Mouse (Mus musculus) neutrophil, adult 5-6 weeks (primary cell): Measurements from ENCODE around the gene Micu1. TPM values are rescaled to one million over a fixed set of nuclear protein-coding genes. Genes with fewer than 3 reads are reported as not detected.

Experiments
- ATAC-seq: fragments of 151-379, 151-347 bp; 2 replicates; pipeline ENCODE4 v1.8.0; 2017; ENCODE audit warnings: mild to moderate bottlenecking, moderate TSS enrichment; ENCODE audit not compliant: insufficient number of reproducible peaks, poor library complexity, low FRiP score, severe bottlenecking; ENCODE audit errors: extremely low read depth
- total RNA-seq: library from RNA; stranded (forward); fragments of 200-1000 nt; gene quantifications from 2 replicates; pipeline ENCODE4 v1.2.3, GENCODE M21; 2017

Gene Micu1
- total RNA-seq, 1 experiment from 2014 or later, result 52.5 TPM

GRCm38 (mm10) chr10:59894251-59895160 lies 192.2 kb downstream of the Micu1 start:
- peak; percentile 33 for ATAC-seq

GRCm38 (mm10) chr10:59895460-59896186 lies 193.3 kb downstream of the Micu1 start:
- ATAC-seq, result no peak

- no peak for ATAC-seq
Observed at GRCm38 (mm10) chr10:59896211-59896610, 193.9 kb downstream of the Micu1 start.

GRCm38 (mm10) chr10:59896911-59897331 lies 194.6 kb downstream of the Micu1 start:
- no peak for ATAC-seq

GRCm38 (mm10) chr10:59897511-59897910 lies 195.2 kb downstream of the Micu1 start:
- no peak for ATAC-seq

- ATAC-seq, result no peak
Observed at GRCm38 (mm10) chr10:59898180-59898778, 196.0 kb downstream of the Micu1 start.

- no peak for ATAC-seq
Observed at GRCm38 (mm10) chr10:59898935-59899334, 196.7 kb downstream of the Micu1 start.

GRCm38 (mm10) chr10:59899341-59900173 lies 197.3 kb downstream of the Micu1 start:
- ATAC-seq, result peak; percentile 82

GRCm38 (mm10) chr10:59900174-59900435 lies 197.8 kb downstream of the Micu1 start:
- ATAC-seq, result no peak

GRCm38 (mm10) chr10:59900939-59901338 lies 198.7 kb downstream of the Micu1 start:
- ATAC-seq, result no peak

- ATAC-seq, result no peak
Observed at GRCm38 (mm10) chr10:59901463-59901862, 199.2 kb downstream of the Micu1 start.

GRCm38 (mm10) chr10:59901986-59902605 lies 199.8 kb downstream of the Micu1 start:
- no peak for ATAC-seq

- ATAC-seq, result no peak
Observed at GRCm38 (mm10) chr10:59902606-59902990, 200.3 kb downstream of the Micu1 start.

- no peak for ATAC-seq
Observed at GRCm38 (mm10) chr10:59903170-59903569, 200.9 kb downstream of the Micu1 start.

- ATAC-seq, result no peak
Observed at GRCm38 (mm10) chr10:59907080-59907609, 204.9 kb downstream of the Micu1 start.

GRCm38 (mm10) chr10:59907695-59908299 lies 205.5 kb downstream of the Micu1 start:
- peak; percentile 62 for ATAC-seq

- no peak for ATAC-seq
Observed at GRCm38 (mm10) chr10:59908776-59909315, 206.6 kb downstream of the Micu1 start.

GRCm38 (mm10) chr10:59909357-59909847 lies 207.1 kb downstream of the Micu1 start:
- ATAC-seq, result no peak
